Mouse (Mus musculus) T-helper 2 cell (primary cell): ENCODE measurements around the gene Rgs14.

Experiments
- in situ Hi-C: fragments of 300-600 bp; cut with MboI, MseI; formaldehyde crosslinking; loops from one replicate; pipeline ENCODE4 v1.15.1; 2025; ENCODE audit warnings: high pct_unique_total_duplicates

Rgs14 gene

GRCm38 (mm10) chr13:55369531-55370114, at the start of gene Rgs14:
TSS of gene Rgs14 (plus strand) at chr13:55369732.
- in situ Hi-C loops, result loop anchor here (5.0 to 10.0 kb wide), 2 partner anchors 37 to 735 kb away; no protein-coding TSS in a partner anchor

- in situ Hi-C loops, result loop anchor here (10.0 kb wide), 2 partner anchors 85 to 215 kb away; partner anchors contain the start of genes Uimc1 and Zfp346
These were observed 49.5 kb upstream of the Rgs14 start, which contains the start of gene Prelid1 for GRCm38 (mm10) chr13:55319931-55320533. TSS of gene Prelid1 (plus strand) at chr13:55320500.

GRCm38 (mm10) chr13:55321434-55322129, 48.0 kb upstream of the Rgs14 start, which contains the start of gene Rab24:
TSS of gene Rab24 (minus strand) at chr13:55321946.
- in situ Hi-C loops, result loop anchor here (10.0 kb wide), 1 partner anchor 217 kb away; the partner anchor contains the start of genes Uimc1 and Zfp346

- in situ Hi-C loops, result loop anchor here (10.0 kb wide), 1 partner anchor 217 kb away; the partner anchor contains the start of genes Uimc1 and Zfp346
These were observed 47.3 kb upstream of the Rgs14 start for GRCm38 (mm10) chr13:55322130-55322825.

GRCm38 (mm10) chr13:55325596-55325995, 43.9 kb upstream of the Rgs14 start:
- in situ Hi-C loops, result loop anchor here (10.0 kb wide), 1 partner anchor 221 kb away; the partner anchor contains the start of genes Uimc1 and Zfp346

GRCm38 (mm10) chr13:55327169-55327568, 42.4 kb upstream of the Rgs14 start:
- in situ Hi-C loops, result loop anchor here (10.0 kb wide), 1 partner anchor 222 kb away; the partner anchor contains the start of genes Uimc1 and Zfp346

GRCm38 (mm10) chr13:55327633-55328032, 41.9 kb upstream of the Rgs14 start:
- in situ Hi-C loops, result loop anchor here (10.0 kb wide), 1 partner anchor 223 kb away; the partner anchor contains the start of genes Uimc1 and Zfp346

GRCm38 (mm10) chr13:55328171-55328570, 41.4 kb upstream of the Rgs14 start:
- in situ Hi-C loops, result loop anchor here (10.0 kb wide), 1 partner anchor 223 kb away; the partner anchor contains the start of genes Uimc1 and Zfp346

GRCm38 (mm10) chr13:55328641-55329040, 40.9 kb upstream of the Rgs14 start:
- in situ Hi-C loops, result loop anchor here (10.0 kb wide), 1 partner anchor 224 kb away; the partner anchor contains the start of genes Uimc1 and Zfp346

GRCm38 (mm10) chr13:55329109-55329682, 40.3 kb upstream of the Rgs14 start:
- in situ Hi-C loops, result loop anchor here (10.0 kb wide), 1 partner anchor 224 kb away; the partner anchor contains the start of genes Uimc1 and Zfp346

- in situ Hi-C loops, result loop anchor here (5.0 to 10.0 kb wide), 2 partner anchors 37 to 225 kb away; partner anchors contain the start of genes Rgs14, Uimc1 and Zfp346
These were observed 39.6 kb upstream of the Rgs14 start, which contains the start of gene Mxd3 for GRCm38 (mm10) chr13:55329683-55330566. TSS of gene Mxd3 (minus strand) at chr13:55329823.

- in situ Hi-C loops, result loop anchor here (5.0 kb wide), 1 partner anchor 37 kb away; the partner anchor contains the start of gene Rgs14
These were observed 38.7 kb upstream of the Rgs14 start for GRCm38 (mm10) chr13:55330567-55331400.

GRCm38 (mm10) chr13:55332331-55332730, 37.2 kb upstream of the Rgs14 start:
- in situ Hi-C loops, result loop anchor here (5.0 kb wide), 1 partner anchor 35 kb away; the partner anchor contains the start of gene Rgs14

- in situ Hi-C loops, result no loop called here
These were observed 33.8 kb upstream of the Rgs14 start for GRCm38 (mm10) chr13:55335701-55336100.

- in situ Hi-C loops, result no loop called here
These were observed 32.1 kb upstream of the Rgs14 start for GRCm38 (mm10) chr13:55337341-55337975.

- in situ Hi-C loops, result no loop called here
These were observed 31.1 kb upstream of the Rgs14 start for GRCm38 (mm10) chr13:55338131-55339054.

GRCm38 (mm10) chr13:55339259-55339658, 30.3 kb upstream of the Rgs14 start:
- in situ Hi-C loops, result no loop called here
